Mouse (Mus musculus): Measurements from ENCODE around the gene 2310022B05Rik. TPM values are rescaled to one million over a fixed set of nuclear protein-coding genes. Genes with fewer than 3 reads are reported as not detected.
A peak's percentile ranks its signal among the peaks of the same experiment; 100 is the strongest.

The 2310022B05Rik gene
- total RNA-seq, 2 experiments from 2014 or later, result 12.5 to 42.8 TPM

DNA sequence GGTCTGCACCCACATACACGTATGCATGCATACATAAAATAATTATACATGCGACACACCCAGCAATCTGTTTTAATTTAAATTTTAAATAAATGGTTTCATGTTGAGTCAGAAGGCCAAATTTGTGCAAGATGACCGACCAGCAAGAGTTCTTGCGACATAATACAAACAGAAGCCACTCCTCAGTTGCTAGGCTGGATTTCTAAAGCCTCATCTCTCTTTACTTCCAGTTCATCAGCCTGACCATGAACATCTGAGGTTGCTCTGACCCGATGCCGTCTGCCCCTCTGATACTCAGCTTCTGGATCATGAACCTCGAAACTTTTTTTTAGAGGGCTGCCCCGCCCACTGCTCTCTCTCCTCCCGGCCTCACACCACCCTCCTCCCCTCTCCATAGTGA is 44.9 kb downstream of the 2310022B05Rik start:
- ATAC-seq (replicated peaks; ENCODE audit: low FRiP score, poor library complexity, severe bottlenecking), result no peak

DNA sequence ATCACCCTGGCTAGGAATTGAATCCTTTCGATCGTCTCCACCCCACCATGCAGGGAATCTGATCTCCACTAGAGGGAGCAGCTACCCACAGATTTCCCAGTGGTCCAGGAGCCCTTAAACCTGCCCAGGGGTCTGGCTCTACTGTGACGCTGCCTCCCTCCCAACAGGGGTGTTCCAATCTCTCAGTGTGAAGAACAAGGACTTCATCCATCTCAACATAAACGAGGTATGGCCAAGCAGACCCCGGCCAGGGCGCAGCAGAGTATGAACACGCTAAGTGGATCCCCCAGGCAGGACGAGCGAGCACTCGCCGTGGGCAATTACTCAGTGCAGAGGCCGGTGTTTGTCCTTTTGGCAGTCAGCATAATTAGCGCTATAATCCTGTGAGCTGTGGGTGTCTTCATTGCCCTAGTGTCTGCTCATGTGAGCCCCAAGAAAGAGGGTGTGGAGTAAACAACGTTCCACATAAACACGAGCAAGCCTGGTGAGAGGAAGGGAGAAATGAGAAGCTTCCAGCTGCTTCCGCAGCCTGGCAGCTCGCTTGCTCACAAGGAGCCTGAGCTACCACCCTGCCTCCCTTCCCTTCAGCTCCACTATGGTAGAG is 45.8 kb downstream of the 2310022B05Rik start:
- peak; percentile 71 for ATAC-seq (replicated peaks; ENCODE audit: low FRiP score, poor library complexity, severe bottlenecking)

DNA sequence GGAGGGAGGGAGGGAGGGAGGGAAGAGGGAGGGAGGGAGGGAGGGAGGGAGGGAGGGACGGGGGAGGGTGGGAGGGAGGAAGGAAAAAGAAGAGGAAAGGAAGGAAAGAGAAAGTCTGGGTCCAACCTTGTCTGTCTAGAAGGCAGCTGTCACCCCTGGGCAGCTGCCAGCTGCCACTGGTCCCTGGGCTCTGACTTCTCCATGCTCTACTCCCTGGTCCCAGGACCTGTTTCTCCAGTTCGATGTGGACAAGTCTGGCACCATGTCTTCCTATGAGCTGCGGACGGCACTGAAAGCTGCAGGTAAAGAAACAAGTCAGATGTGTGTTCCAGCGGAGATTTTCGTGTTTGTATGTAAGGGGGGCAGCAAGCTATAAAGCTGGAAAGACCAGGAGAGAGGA is 48.8 kb downstream of the 2310022B05Rik start:
- no peak for ATAC-seq (replicated peaks; ENCODE audit: low FRiP score, poor library complexity, severe bottlenecking)

GRCm38 (mm10) chr8:124608972-124609353 is 54.2 kb downstream of the 2310022B05Rik start:
- no peak for ATAC-seq (replicated peaks; ENCODE audit: low FRiP score, poor library complexity, severe bottlenecking)

DNA sequence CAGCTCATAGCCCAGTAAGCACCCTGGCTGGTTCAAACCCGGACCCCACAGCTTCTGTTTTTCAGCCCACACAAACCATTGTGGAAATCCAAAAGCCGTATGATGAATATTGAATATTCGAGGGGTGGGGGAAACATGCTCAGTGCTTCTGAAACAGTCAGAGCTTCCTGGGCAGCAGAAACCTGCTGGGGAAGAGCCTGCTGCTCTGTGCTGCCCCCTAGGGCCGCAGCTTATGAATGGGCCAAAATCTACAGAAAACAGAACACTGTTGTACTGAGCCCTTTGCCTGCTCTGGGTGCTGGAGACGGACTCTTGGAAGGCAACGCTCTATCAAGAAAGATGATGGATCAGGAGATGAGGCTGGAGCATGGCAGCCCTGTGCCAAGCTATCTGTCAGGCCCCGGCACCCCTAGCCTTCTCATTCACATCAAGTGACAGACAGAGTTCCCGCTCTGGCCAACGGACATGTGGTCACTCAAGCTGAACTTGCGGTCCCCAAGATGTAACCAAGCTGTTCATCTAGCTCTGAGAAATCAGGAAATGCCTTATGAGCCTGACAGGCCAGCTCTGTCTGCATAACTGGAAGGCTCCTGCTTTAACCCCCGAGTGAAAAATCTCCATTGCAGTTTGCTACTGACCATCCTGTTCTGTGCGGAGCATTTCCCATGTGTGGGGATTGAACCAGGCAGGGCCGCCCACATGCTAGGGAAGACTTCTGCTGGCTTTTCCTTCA is 54.8 kb downstream of the 2310022B05Rik start:
- ATAC-seq (replicated peaks; ENCODE audit: low FRiP score, poor library complexity, severe bottlenecking), result no peak

DNA sequence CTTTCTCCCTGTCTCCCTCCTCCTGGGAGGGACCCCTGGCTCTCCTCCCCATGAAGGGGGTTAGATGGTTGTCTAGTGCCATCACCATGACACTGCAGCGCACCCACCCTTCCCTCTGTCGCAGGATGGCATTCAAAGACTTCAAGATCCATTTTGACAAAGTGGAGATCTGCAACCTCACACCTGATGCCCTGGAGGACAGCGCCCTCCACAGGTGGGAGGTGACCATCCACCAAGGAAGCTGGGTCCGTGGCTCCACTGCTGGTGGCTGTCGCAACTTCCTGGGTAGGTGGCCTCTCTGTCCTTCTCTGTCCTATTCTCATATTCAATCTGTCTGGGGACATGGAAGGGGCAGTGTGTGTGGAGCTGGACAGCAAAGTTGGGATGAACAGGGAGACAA is 59.1 kb downstream of the 2310022B05Rik start:
- ATAC-seq (replicated peaks; ENCODE audit: low FRiP score, poor library complexity, severe bottlenecking), result peak; percentile 27; the same call in 1 of the 2 replicates

GRCm38 (mm10) chr8:124589393-124589792 is 73.8 kb downstream of the 2310022B05Rik start:
- no peak for ATAC-seq (replicated peaks; ENCODE audit: low FRiP score, poor library complexity, severe bottlenecking)

DNA sequence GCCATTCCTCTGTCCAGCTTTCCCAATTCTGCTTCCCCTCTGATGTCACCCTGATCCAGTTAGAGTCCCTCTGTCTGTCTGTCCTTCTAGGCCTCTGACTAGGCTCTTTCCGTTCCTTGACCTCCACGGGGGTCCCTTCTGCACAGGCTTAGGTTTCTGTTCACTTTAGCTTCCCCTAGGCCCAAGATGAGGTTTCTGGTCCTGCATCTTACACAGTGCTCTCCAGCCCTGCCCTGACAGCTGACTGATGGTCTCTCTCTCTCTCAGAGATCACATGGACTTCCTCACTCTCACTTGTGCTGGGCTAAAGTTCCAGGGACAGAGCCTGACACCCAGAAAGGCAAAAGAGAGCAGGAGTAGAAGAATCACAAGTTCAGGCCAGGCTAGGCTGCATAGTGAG is 76.6 kb downstream of the 2310022B05Rik start:
- no peak for ATAC-seq (replicated peaks; ENCODE audit: low FRiP score, poor library complexity, severe bottlenecking)

Other genes with a start within 250 kb of the 2310022B05Rik start
- gene Pgbd5, start 223.7 kb downstream of the 2310022B05Rik start, total RNA-seq (2015; ENCODE audit: low replicate concordance), result not detected in 2 replicates
- not detected in 2 replicates for gene Pgbd5, start 223.7 kb downstream of the 2310022B05Rik start, total RNA-seq (2017; ENCODE audit: low replicate concordance)
- 6.7 and 9.4 TPM in 2 replicates for gene Cog2, start 142.6 kb downstream of the 2310022B05Rik start, total RNA-seq (2015; ENCODE audit: low replicate concordance)
- gene Cog2, start 142.6 kb downstream of the 2310022B05Rik start, total RNA-seq (2017; ENCODE audit: low replicate concordance), result 14.5 and 18.4 TPM in 2 replicates
- 1.1 and 2.5 TPM in 2 replicates for gene Agt, start 93.7 kb downstream of the 2310022B05Rik start, total RNA-seq (2015; ENCODE audit: low replicate concordance)
- not detected in 2 replicates for gene Agt, start 93.7 kb downstream of the 2310022B05Rik start, total RNA-seq (2017; ENCODE audit: low replicate concordance)
- gene Capn9, start 87.3 kb downstream of the 2310022B05Rik start, total RNA-seq (2015; ENCODE audit: low replicate concordance), result not detected in 2 replicates
- gene Capn9, start 87.3 kb downstream of the 2310022B05Rik start, total RNA-seq (2017; ENCODE audit: low replicate concordance), result not detected in 2 replicates
- gene Ttc13, start 58.6 kb upstream of the 2310022B05Rik start, total RNA-seq (2015; ENCODE audit: low replicate concordance), result 26.3 and 34.8 TPM in 2 replicates
- 25.9 and 26.0 TPM in 2 replicates for gene Ttc13, start 58.6 kb upstream of the 2310022B05Rik start, total RNA-seq (2017; ENCODE audit: low replicate concordance)
- gene Arv1, start 58.8 kb upstream of the 2310022B05Rik start, total RNA-seq (2015; ENCODE audit: low replicate concordance), result 1.7 TPM in 1 of 2 replicates, not detected in the other
- gene Arv1, start 58.8 kb upstream of the 2310022B05Rik start, total RNA-seq (2017; ENCODE audit: low replicate concordance), result 2.3 TPM in 1 of 2 replicates, not detected in the other
- gene Fam89a, start 88.5 kb upstream of the 2310022B05Rik start, total RNA-seq (2015; ENCODE audit: low replicate concordance), result not detected in 2 replicates
- gene Fam89a, start 88.5 kb upstream of the 2310022B05Rik start, total RNA-seq (2017; ENCODE audit: low replicate concordance), result not detected in 2 replicates
- not detected in 2 replicates for gene Trim67, start 129.7 kb upstream of the 2310022B05Rik start, total RNA-seq (2015; ENCODE audit: low replicate concordance)
- gene Trim67, start 129.7 kb upstream of the 2310022B05Rik start, total RNA-seq (2017; ENCODE audit: low replicate concordance), result not detected in 2 replicates
- gene Gnpat, start 199.7 kb upstream of the 2310022B05Rik start, total RNA-seq (2015; ENCODE audit: low replicate concordance), result 35.2 and 40.4 TPM in 2 replicates
- gene Gnpat, start 199.7 kb upstream of the 2310022B05Rik start, total RNA-seq (2017; ENCODE audit: low replicate concordance), result 22.5 and 31.8 TPM in 2 replicates
- 4.0 and 5.4 TPM in 2 replicates for gene 2810004N23Rik, start 199.8 kb upstream of the 2310022B05Rik start, total RNA-seq (2015; ENCODE audit: low replicate concordance)
- 5.7 and 7.4 TPM in 2 replicates for gene 2810004N23Rik, start 199.8 kb upstream of the 2310022B05Rik start, total RNA-seq (2017; ENCODE audit: low replicate concordance)
- gene Exoc8, start 234.3 kb upstream of the 2310022B05Rik start, total RNA-seq (2015; ENCODE audit: low replicate concordance), result 1.8 and 7.1 TPM in 2 replicates
- gene Exoc8, start 234.3 kb upstream of the 2310022B05Rik start, total RNA-seq (2017; ENCODE audit: low replicate concordance), result 7.9 and 11.4 TPM in 2 replicates
- gene Sprtn, start 234.5 kb upstream of the 2310022B05Rik start, total RNA-seq (2015; ENCODE audit: low replicate concordance), result 15.9 and 17.7 TPM in 2 replicates
- gene Sprtn, start 234.5 kb upstream of the 2310022B05Rik start, total RNA-seq (2017; ENCODE audit: low replicate concordance), result 16.6 and 20.2 TPM in 2 replicates